Mouse (Mus musculus) G1E (cell line): ENCODE data around the gene Pp2d1. TPM values are rescaled to one million over a fixed set of nuclear protein-coding genes. Genes with fewer than 3 reads are reported as not detected.

ENCODE experiments used
- ATAC-seq: 2 replicates; pipeline ENCODE4 v1.8.0; 2016; ENCODE audit warnings: mild to moderate bottlenecking; ENCODE audit not compliant: insufficient number of reproducible peaks, poor library complexity, low FRiP score, severe bottlenecking; ENCODE audit errors: extremely low read depth
- DNase-seq: peaks from one replicate; pipeline ENCODE4 v3.0.0; 2012; ENCODE audit warnings: low spot score
- H3K27me3 ChIP-seq: 2 replicates; pipeline ENCODE4 v1.6.1; 2012; ENCODE audit warnings: mild to moderate bottlenecking, low read length, inconsistent platforms; ENCODE audit not compliant: insufficient read depth
- H3K36me3 ChIP-seq: replicated peaks from 2 replicates; pipeline ENCODE3; 2012; ENCODE audit warnings: mild to moderate bottlenecking, inconsistent platforms
- H3K4me1 ChIP-seq: 2 replicates; pipeline ENCODE4 v1.6.1; 2012; ENCODE audit warnings: low read depth, low read length, inconsistent platforms, mixed read lengths; ENCODE audit not compliant: insufficient read depth
- H3K4me3 ChIP-seq: 2 replicates; pipeline ENCODE4 v1.5.1; 2012; ENCODE audit warnings: low read depth, mild to moderate bottlenecking, inconsistent platforms, low read length, moderate library complexity, mixed read lengths
- H3K9me3 ChIP-seq: replicated peaks from 2 replicates; pipeline ENCODE4 v1.6.1; 2012; ENCODE audit warnings: inconsistent platforms
- CTCF ChIP-seq: IDR thresholded peaks from 2 replicates; pipeline ENCODE4 v1.5.1; 2012; ENCODE audit warnings: low read depth, low read length, inconsistent platforms, mixed read lengths
- GATA1 ChIP-seq: IDR thresholded peaks from 2 replicates; pipeline ENCODE4 v1.6.1; 2012; ENCODE audit warnings: borderline replicate concordance, low read length, inconsistent platforms, mixed read lengths
- GATA2 ChIP-seq: IDR thresholded peaks from 2 replicates; pipeline ENCODE4 v1.6.1; 2012; ENCODE audit warnings: low read depth, low read length, inconsistent platforms, borderline replicate concordance
- POLR2AphosphoS5 ChIP-seq: IDR thresholded peaks from 2 replicates; pipeline ENCODE4 v1.6.1; 2012; ENCODE audit warnings: low read depth, low read length, inconsistent platforms; ENCODE audit not compliant: insufficient replicate concordance
- TAL1 ChIP-seq: conservative IDR thresholded peaks from 2 replicates; pipeline ENCODE4 v1.6.1; 2012; ENCODE audit warnings: low read depth, low read length, inconsistent platforms, mixed read lengths
- polyA plus RNA-seq: library from polyadenylated mRNA; stranded (reverse); fragments of >175 nt; gene quantifications from 2 replicates; pipeline ENCODE4 v1.2.3, GENCODE M21; 2012
- total RNA-seq, 2 experiments: library from RNA; stranded (forward) in 1 of 2; stranded (reverse) in 1 of 2; fragments of 200-1000 nt in 1 of 2; fragments of >200 nt in 1 of 2; fragmentation: Nextera tagmentation in 1 of 2; gene quantifications; 2 replicates each; pipeline ENCODE4 v1.2.3; 2014 to 2017

Gene Pp2d1
- total and polyA plus RNA-seq, 3 experiments: 0.11 TPM; not detected in 2

DNA sequence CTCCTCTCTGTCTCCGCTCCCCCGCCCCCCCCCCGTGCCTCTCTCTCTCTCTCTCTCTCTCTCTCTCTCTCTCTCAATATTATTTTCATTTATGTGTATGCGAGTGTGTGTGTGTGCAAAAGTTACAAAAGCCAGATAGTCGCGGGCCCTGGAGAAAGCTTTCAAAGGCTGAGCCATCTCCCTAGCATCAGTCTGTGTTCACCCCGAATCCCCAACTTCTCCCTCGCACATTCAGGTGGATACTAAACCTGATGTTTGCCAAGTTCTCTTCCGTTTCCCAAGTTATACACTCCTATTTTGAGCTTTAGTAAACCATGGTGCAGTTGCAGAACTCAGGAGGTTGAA is 75.8 kb downstream of the Pp2d1 start:
- no peak for ATAC-seq
- H3K4me1 ChIP-seq: 0 out of 2 replicates have a peak, but pooled peaks cover 2% of the 10 kb centered on the region
- peaks cover 2% of the 10 kb centered on the region; the same call in 1 of the 2 replicates for H3K27me3 ChIP-seq
- no peak for DNase-seq
- H3K4me3 ChIP-seq: no peak overlapping the region
- no peaks in the 10 kb centered on the region for H3K36me3 ChIP-seq
- H3K9me3 ChIP-seq: no peaks in the 10 kb centered on the region
- TF ChIP-seq POLR2AphosphoS5: no peak
- TF ChIP-seq CTCF: no peak
- no peak for TF ChIP-seq GATA1
- TF ChIP-seq GATA2: no peak
- TF ChIP-seq TAL1: no peak

DNA sequence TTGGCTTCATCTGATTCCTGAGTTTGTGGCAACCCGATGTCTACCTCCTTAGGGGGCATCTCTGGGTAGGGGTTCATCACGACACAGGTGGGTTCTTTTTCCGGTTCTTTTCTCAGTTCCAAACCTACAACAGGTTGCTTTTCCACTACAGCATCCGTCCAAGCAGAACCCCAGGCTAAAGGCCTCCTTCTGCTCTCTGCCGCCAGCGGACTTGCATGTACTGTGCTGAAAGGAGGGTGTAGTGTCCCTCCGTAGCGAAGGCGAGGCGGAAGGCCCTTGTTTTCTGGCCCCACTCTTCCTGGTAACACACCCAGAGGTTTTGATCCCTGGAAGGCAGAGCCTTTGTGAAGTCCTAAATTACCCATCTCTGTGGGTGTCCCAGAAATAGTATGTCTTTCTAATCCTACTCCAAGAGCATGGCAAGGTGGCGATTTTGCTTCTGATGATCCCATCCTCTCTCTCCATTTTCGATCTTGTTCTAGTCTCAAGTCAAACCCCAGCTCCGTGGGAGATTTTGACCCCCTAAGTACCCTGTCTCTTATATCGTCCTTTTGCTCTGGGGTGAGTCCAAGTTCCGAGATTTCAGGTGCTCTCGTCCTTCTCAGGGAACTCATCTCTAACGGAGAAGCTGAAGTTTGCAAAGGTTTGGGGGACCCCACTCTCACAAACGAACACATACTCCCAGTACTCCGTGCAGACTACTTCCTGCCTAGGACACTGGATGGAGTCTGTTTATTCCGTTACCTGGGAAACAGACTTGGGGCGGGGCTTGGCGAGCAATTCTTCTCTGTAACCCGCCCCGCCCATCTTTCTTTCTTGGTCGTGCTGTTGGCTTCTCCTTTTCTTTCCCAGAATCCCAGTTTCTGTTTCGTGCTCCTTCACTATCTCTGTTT is 76.4 kb downstream of the Pp2d1 start, which contains the start of gene Efhb:
Efhb (minus strand) TSS at position 719 of the 893 bp plus-strand sequence.
- Histone ChIP-seq H3K4me1 (0 out of 2 replicates have a peak, but pooled peaks cover 2% of the 10 kb centered on the region), H3K27me3 (peaks cover 2% of the 10 kb centered on the region; the same call in 1 of the 2 replicates), H3K9me3 (no peaks in the 10 kb centered on the region), H3K4me3 (no peak within 1 kb of the TSS), H3K36me3 (no peaks in the 10 kb centered on the region)
- no peak for DNase-seq
- TF ChIP-seq TAL1: no peak
- TF ChIP-seq GATA2: no peak
- TF ChIP-seq GATA1: no peak
- no peak for TF ChIP-seq POLR2AphosphoS5
- TF ChIP-seq CTCF: no peak
- no peak for ATAC-seq

Other genes with a start within 250 kb of the Pp2d1 start
- not detected in 2 replicates for gene Efhb, start 76.1 kb downstream of the Pp2d1 start, total RNA-seq (2014; fragmentation: Nextera tagmentation)
- gene Efhb, start 76.1 kb downstream of the Pp2d1 start, total RNA-seq (2017): 0.11 and 0.12 TPM in 2 replicates
- gene Efhb, start 76.1 kb downstream of the Pp2d1 start, polyA plus RNA-seq: not detected in 2 replicates
- 48.0 and 56.1 TPM in 2 replicates for gene Rab5a, start 60.2 kb downstream of the Pp2d1 start, total RNA-seq (2014; fragmentation: Nextera tagmentation)
- 77.4 and 80.5 TPM in 2 replicates for gene Rab5a, start 60.2 kb downstream of the Pp2d1 start, total RNA-seq (2017)
- gene Rab5a, start 60.2 kb downstream of the Pp2d1 start, polyA plus RNA-seq: 10.6 and 12.0 TPM in 2 replicates
- gene Kat2b, start 27.4 kb upstream of the Pp2d1 start, total RNA-seq (2014; fragmentation: Nextera tagmentation): 27.1 and 27.7 TPM in 2 replicates
- gene Kat2b, start 27.4 kb upstream of the Pp2d1 start, total RNA-seq (2017): 34.7 and 52.2 TPM in 2 replicates
- 2.1 and 2.4 TPM in 2 replicates for gene Kat2b, start 27.4 kb upstream of the Pp2d1 start, polyA plus RNA-seq
- 57.4 and 69.9 TPM in 2 replicates for gene Sgo1, start 149.9 kb upstream of the Pp2d1 start, total RNA-seq (2014; fragmentation: Nextera tagmentation)
- gene Sgo1, start 149.9 kb upstream of the Pp2d1 start, total RNA-seq (2017): 38.8 and 48.7 TPM in 2 replicates
- gene Sgo1, start 149.9 kb upstream of the Pp2d1 start, polyA plus RNA-seq: 41.3 and 52.0 TPM in 2 replicates